Mouse (Mus musculus): Measurements from ENCODE around the gene Defb22.

The Defb22 gene

GRCm38 (mm10) chr2:152439833-152440232 is 50.1 kb downstream of the Defb22 start:
- DNase-seq (ENCODE audit: low spot score): no peak

- DNase-seq (ENCODE audit: low spot score): no peak
These were observed 51.0 kb downstream of the Defb22 start for GRCm38 (mm10) chr2:152438963-152439362.

DNA sequence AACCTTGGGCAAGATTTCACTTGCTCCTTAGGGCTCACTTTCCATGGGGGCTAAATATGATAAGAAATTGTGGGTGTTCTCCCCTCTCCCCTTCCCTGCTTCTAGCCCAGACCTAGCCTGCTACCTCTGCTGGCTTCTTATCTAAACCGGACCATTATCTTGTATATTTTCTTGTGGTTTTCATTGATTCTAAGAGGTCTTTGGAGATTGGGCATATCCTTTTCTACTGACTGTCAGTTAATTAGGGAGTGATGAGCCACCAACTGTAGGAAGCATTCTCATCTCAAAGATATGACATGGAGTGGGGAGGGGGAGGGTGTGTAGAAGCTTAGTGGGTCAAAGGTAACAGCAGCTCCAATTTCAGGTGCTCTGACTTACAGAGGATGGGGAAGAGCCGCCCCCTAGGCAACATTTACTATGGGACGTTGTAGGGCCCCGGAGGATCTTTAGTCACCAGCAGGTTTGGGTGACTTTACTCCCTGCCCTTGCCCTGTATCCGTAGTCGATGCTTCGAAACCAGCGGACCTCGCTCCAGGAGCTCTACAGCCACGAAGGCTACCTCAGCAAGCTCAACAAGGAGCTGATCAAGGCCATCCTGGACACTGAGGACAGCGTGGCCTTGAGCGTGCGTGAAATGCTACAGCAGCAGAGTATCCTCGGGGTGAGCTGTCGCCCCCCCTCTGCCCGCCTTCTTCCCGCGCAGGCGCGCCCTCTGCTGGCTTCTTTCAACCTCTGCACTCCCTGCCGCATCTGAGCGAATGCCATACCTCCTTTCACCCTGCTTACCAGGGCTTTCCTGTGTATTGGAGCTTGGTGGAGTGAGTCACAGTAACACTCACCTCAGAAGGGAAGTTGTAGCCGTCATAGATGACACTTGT is 52.7 kb downstream of the Defb22 start:
- DNase-seq (ENCODE audit: low spot score): peak; percentile 75

DNA sequence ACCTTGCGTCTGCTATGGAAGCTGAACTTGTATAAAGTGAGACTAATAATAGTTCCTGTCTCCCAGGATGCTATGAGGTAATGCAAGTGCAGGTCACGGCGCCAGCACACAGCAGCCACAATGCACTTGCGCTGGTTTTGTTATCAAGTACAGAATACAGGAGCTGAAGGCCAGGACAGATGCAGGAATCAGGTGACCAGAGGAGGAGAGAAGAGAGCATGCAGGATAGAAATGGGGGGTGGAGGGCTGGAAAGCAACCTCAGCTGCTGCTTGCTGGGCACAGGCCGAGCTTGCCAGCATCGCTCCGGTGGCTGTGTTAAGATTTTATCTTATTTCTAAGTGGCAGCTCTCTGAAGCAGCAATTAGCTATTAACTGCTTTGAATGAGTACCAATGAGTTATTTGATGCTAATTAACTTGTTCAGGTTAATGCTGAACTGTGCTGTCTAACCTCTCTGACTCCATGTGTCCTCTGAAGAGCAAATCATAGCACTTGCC is 53.5 kb downstream of the Defb22 start:
- DNase-seq (ENCODE audit: low spot score): no peak

Data from T-cell, adult 2 months (primary cell).